Mouse (Mus musculus) hindbrain, embryonic 10.5 days (tissue): Measurements from ENCODE around the gene Cpeb3. TPM values are rescaled to one million over a fixed set of nuclear protein-coding genes. Genes with fewer than 3 reads are reported as not detected.
"Not testable (repeated sequence)": the region's sequence is repeated elsewhere in the genome, so short reads cannot be mapped to it uniquely, and the experiment has no call there.

Source experiments
- DNase-seq: peaks from one replicate; pipeline ENCODE4 v3.0.0-alpha.2; 2017; ENCODE audit warnings: low spot score
- H3K27ac ChIP-seq: fragments of 300-500 bp; sonication (generic); 2 replicates; pipeline ENCODE4 v1.5.1; 2016; ENCODE audit warnings: mild to moderate bottlenecking, moderate library complexity
- H3K27me3 ChIP-seq: fragments of 300-500 bp; sonication (generic); 2 replicates; pipeline ENCODE4 v1.6.1; 2016; ENCODE audit warnings: mild to moderate bottlenecking; ENCODE audit not compliant: poor library complexity, insufficient read depth, severe bottlenecking
- H3K36me3 ChIP-seq: fragments of 300-500 bp; sonication (generic); 2 replicates; pipeline ENCODE4 v1.6.1; 2016; ENCODE audit warnings: mild to moderate bottlenecking, moderate library complexity
- H3K4me1 ChIP-seq: fragments of 300-500 bp; sonication (generic); replicated peaks from 2 replicates; pipeline ENCODE4 v1.6.1; 2016; ENCODE audit warnings: mild to moderate bottlenecking
- H3K4me3 ChIP-seq: fragments of 300-500 bp; sonication (generic); 2 replicates; pipeline ENCODE4 v1.5.1; 2016; ENCODE audit warnings: mild to moderate bottlenecking, moderate library complexity
- H3K9me3 ChIP-seq: fragments of 300-500 bp; sonication (generic); 2 replicates; pipeline ENCODE4 v1.6.1; 2016; ENCODE audit warnings: mild to moderate bottlenecking, moderate library complexity
- WGBS: fragments of 180-500 bp; shearing (Covaris S2); methylation state at CpG from one replicate; pipeline ENCODE4 v1.1.7; 2016; 5-methylcytosine and 5-hydroxymethylcytosine counted together
- polyA plus RNA-seq: library from polyadenylated mRNA; unstranded; fragments of >200 nt; fragmentation: Nextera tagmentation; extraction: Ambion mirVana; gene quantifications from 2 replicates; pipeline ENCODE4 v1.2.1, GENCODE M21; 2016

The Cpeb3 gene
- polyA plus RNA-seq, 1 experiment from 2014 or later, result 2.9 TPM

- Histone ChIP-seq H3K27ac (no peak overlapping the region), H3K9me3 (no peaks in the 10 kb centered on the region), H3K4me1 (peaks cover 13% of the 10 kb centered on the region), H3K27me3 (no peaks in the 10 kb centered on the region), H3K4me3 (no peak overlapping the region), H3K36me3 (no peaks in the 10 kb centered on the region)
- DNase-seq, result no peak
- WGBS, result 90% methylated on average over 8 of the region's 8 CpGs
Observed at GRCm38 (mm10) chr19:37088043-37088748, 120.2 kb downstream of the Cpeb3 start.

- no peaks in the 10 kb centered on the region for H3K4me1 ChIP-seq
- no peaks in the 10 kb centered on the region for H3K27me3 ChIP-seq
- no peaks in the 10 kb centered on the region for H3K9me3 ChIP-seq
- no peaks in the 10 kb centered on the region for H3K36me3 ChIP-seq
- no peak overlapping the region for H3K27ac ChIP-seq
- WGBS, result 75% methylated on average over 3 of the region's 3 CpGs
- no peak overlapping the region for H3K4me3 ChIP-seq
- no peak for DNase-seq
Observed at GRCm38 (mm10) chr19:37084546-37084945, 123.9 kb downstream of the Cpeb3 start.

- Histone ChIP-seq H3K36me3 (no peaks in the 10 kb centered on the region), H3K4me3 (no peak overlapping the region), H3K9me3 (no peaks in the 10 kb centered on the region), H3K4me1 (no peaks in the 10 kb centered on the region), H3K27me3 (no peaks in the 10 kb centered on the region), H3K27ac (no peak overlapping the region)
- DNase-seq, result no peak
- WGBS, result 66% methylated on average over 6 of the region's 6 CpGs
Observed at GRCm38 (mm10) chr19:37081467-37081866, 126.9 kb downstream of the Cpeb3 start.

- 88% methylated on average over 6 of the region's 6 CpGs for WGBS
- DNase-seq, result no peak
- H3K4me1 ChIP-seq, result peaks cover 2% of the 10 kb centered on the region; the same call in 1 of the 2 replicates
- H3K36me3 ChIP-seq, result no peaks in the 10 kb centered on the region
- H3K9me3 ChIP-seq, result no peaks in the 10 kb centered on the region
- no peak overlapping the region for H3K4me3 ChIP-seq
- no peak overlapping the region for H3K27ac ChIP-seq
- H3K27me3 ChIP-seq, result no peaks in the 10 kb centered on the region
Observed at GRCm38 (mm10) chr19:37079151-37079550, 129.2 kb downstream of the Cpeb3 start.

- H3K27me3 ChIP-seq, result no peaks in the 10 kb centered on the region
- WGBS, result 98% methylated on average over 1 of the region's 1 CpGs
- peaks cover 2% of the 10 kb centered on the region; the same call in 1 of the 2 replicates for H3K4me1 ChIP-seq
- no peak overlapping the region for H3K27ac ChIP-seq
- DNase-seq, result no peak
- no peak overlapping the region for H3K4me3 ChIP-seq
- H3K36me3 ChIP-seq, result no peaks in the 10 kb centered on the region
- H3K9me3 ChIP-seq, result no peaks in the 10 kb centered on the region
Observed at GRCm38 (mm10) chr19:37078571-37078970, 129.8 kb downstream of the Cpeb3 start.

GRCm38 (mm10) chr19:37078064-37078463 is 130.3 kb downstream of the Cpeb3 start:
- H3K4me1 ChIP-seq, result peaks cover 2% of the 10 kb centered on the region; the same call in 1 of the 2 replicates
- no peak for DNase-seq
- no peak overlapping the region for H3K4me3 ChIP-seq
- no peaks in the 10 kb centered on the region for H3K9me3 ChIP-seq
- H3K27ac ChIP-seq, result no peak overlapping the region
- no peaks in the 10 kb centered on the region for H3K36me3 ChIP-seq
- H3K27me3 ChIP-seq, result no peaks in the 10 kb centered on the region
- 60% methylated on average over 4 of the region's 4 CpGs for WGBS

- 82% methylated on average over 4 of the region's 4 CpGs for WGBS
- H3K27ac ChIP-seq, H3K4me3 ChIP-seq, H3K36me3 ChIP-seq, H3K9me3 ChIP-seq, H3K4me1 ChIP-seq, H3K27me3 ChIP-seq, DNase-seq: not testable (repeated sequence)
Observed at GRCm38 (mm10) chr19:37077258-37077657, 131.1 kb downstream of the Cpeb3 start.

- Histone ChIP-seq H3K36me3 (no peaks in the 10 kb centered on the region), H3K4me1 (peaks cover 2% of the 10 kb centered on the region; the same call in 1 of the 2 replicates), H3K27ac (no peak overlapping the region), H3K27me3 (no peaks in the 10 kb centered on the region), H3K9me3 (no peaks in the 10 kb centered on the region), H3K4me3 (no peak overlapping the region)
- 94% methylated on average over 4 of the region's 4 CpGs for WGBS
- DNase-seq, result no peak
Observed at GRCm38 (mm10) chr19:37076646-37077045, 131.8 kb downstream of the Cpeb3 start.

- no peaks in the 10 kb centered on the region for H3K27me3 ChIP-seq
- peaks cover 2% of the 10 kb centered on the region; the same call in 1 of the 2 replicates for H3K4me1 ChIP-seq
- 69% methylated on average over 2 of the region's 2 CpGs for WGBS
- no peak overlapping the region for H3K27ac ChIP-seq
- DNase-seq, result no peak
- H3K9me3 ChIP-seq, result no peaks in the 10 kb centered on the region
- no peak overlapping the region for H3K4me3 ChIP-seq
- H3K36me3 ChIP-seq, result no peaks in the 10 kb centered on the region
Observed at GRCm38 (mm10) chr19:37076116-37076515, 132.3 kb downstream of the Cpeb3 start.

- Histone ChIP-seq H3K27me3 (no peaks in the 10 kb centered on the region), H3K36me3 (no peaks in the 10 kb centered on the region), H3K4me1 (peaks cover 2% of the 10 kb centered on the region; the same call in 1 of the 2 replicates), H3K4me3 (no peak overlapping the region), H3K27ac (no peak overlapping the region), H3K9me3 (no peaks in the 10 kb centered on the region)
- DNase-seq, result no peak
- 76% methylated on average over 7 of the region's 7 CpGs for whole genome bisulfite sequencing
Observed at GRCm38 (mm10) chr19:37075690-37076089, 132.7 kb downstream of the Cpeb3 start.

GRCm38 (mm10) chr19:37074726-37075125 is 133.7 kb downstream of the Cpeb3 start:
- H3K4me1 ChIP-seq, result peaks cover 2% of the 10 kb centered on the region; the same call in 1 of the 2 replicates
- H3K27me3 ChIP-seq, result no peaks in the 10 kb centered on the region
- no peak overlapping the region for H3K27ac ChIP-seq
- H3K9me3 ChIP-seq, result no peaks in the 10 kb centered on the region
- no peak overlapping the region for H3K4me3 ChIP-seq
- H3K36me3 ChIP-seq, result no peaks in the 10 kb centered on the region
- DNase-seq, result no peak
- 85% methylated on average over 5 of the region's 5 CpGs for whole genome bisulfite sequencing

- Histone ChIP-seq H3K4me3 (no peak overlapping the region), H3K27ac (no peak overlapping the region), H3K4me1 (peaks cover 2% of the 10 kb centered on the region; the same call in 1 of the 2 replicates), H3K27me3 (no peaks in the 10 kb centered on the region), H3K36me3 (no peaks in the 10 kb centered on the region), H3K9me3 (no peaks in the 10 kb centered on the region)
- WGBS, result 94% methylated on average over 3 of the region's 3 CpGs
- DNase-seq, result no peak
Observed at GRCm38 (mm10) chr19:37074276-37074675, 134.1 kb downstream of the Cpeb3 start.

- 62% methylated on average over 5 of the region's 5 CpGs for WGBS
- no peaks in the 10 kb centered on the region for H3K27me3 ChIP-seq
- H3K4me1 ChIP-seq, result peaks cover 2% of the 10 kb centered on the region; the same call in 1 of the 2 replicates
- H3K36me3 ChIP-seq, result no peaks in the 10 kb centered on the region
- H3K27ac ChIP-seq, result no peak overlapping the region
- no peak for DNase-seq
- no peaks in the 10 kb centered on the region for H3K9me3 ChIP-seq
- no peak overlapping the region for H3K4me3 ChIP-seq
Observed at GRCm38 (mm10) chr19:37072871-37073629, 135.4 kb downstream of the Cpeb3 start.
